Mouse (Mus musculus): ENCODE results near the gene Stoml1. TPM values are rescaled to one million over a fixed set of nuclear protein-coding genes. Genes with fewer than 3 reads are reported as not detected.
A peak's percentile ranks its signal among the peaks of the same experiment; 100 is the strongest.
"Not testable (repeated sequence)": the region's sequence is repeated elsewhere in the genome, so short reads cannot be mapped to it uniquely, and the experiment has no call there.

Gene Stoml1
- polyA plus RNA-seq, 1 experiment: 52.2 TPM

DNA sequence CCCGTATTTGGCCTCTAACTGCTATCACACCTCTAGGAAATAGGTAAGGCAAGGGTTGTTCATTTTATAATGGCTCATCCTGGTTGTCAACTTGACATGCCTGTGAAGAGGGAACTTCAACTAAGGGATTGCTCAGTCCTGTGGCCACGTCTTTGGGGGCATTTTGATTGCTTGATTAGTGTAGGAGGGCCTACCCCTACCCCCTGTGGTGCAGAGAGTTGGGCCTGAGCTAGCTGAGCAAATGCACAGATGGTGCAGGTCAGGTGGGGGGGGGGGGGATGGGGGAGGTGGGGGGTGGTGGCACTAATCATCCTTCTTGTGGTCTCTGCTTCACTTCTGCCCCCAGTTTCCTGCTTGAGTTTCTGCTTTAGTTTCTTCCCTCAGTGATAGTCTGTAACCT, 2.1 kb downstream of the Stoml1 start:
- WGBS: 73% methylated on average over 2 of the region's 2 CpGs
- Histone ChIP-seq H3K4me3 (replicated peaks; ENCODE audit: extremely low read depth, low read depth, low read length) (no peak overlapping the region), H3K4me1 (ENCODE audit: control insufficient read depth, insufficient read depth, low read length) (no peaks in the 10 kb centered on the region)
- DNase-seq: no peak
- no peak for TF ChIP-seq POLR2A (IDR thresholded peaks at IDR 0.05; ENCODE audit: borderline replicate concordance, extremely low read depth, low read depth, low read length)
- TF ChIP-seq CTCF (IDR thresholded peaks at IDR 0.05; ENCODE audit: insufficient read depth, low read length): no peak

DNA sequence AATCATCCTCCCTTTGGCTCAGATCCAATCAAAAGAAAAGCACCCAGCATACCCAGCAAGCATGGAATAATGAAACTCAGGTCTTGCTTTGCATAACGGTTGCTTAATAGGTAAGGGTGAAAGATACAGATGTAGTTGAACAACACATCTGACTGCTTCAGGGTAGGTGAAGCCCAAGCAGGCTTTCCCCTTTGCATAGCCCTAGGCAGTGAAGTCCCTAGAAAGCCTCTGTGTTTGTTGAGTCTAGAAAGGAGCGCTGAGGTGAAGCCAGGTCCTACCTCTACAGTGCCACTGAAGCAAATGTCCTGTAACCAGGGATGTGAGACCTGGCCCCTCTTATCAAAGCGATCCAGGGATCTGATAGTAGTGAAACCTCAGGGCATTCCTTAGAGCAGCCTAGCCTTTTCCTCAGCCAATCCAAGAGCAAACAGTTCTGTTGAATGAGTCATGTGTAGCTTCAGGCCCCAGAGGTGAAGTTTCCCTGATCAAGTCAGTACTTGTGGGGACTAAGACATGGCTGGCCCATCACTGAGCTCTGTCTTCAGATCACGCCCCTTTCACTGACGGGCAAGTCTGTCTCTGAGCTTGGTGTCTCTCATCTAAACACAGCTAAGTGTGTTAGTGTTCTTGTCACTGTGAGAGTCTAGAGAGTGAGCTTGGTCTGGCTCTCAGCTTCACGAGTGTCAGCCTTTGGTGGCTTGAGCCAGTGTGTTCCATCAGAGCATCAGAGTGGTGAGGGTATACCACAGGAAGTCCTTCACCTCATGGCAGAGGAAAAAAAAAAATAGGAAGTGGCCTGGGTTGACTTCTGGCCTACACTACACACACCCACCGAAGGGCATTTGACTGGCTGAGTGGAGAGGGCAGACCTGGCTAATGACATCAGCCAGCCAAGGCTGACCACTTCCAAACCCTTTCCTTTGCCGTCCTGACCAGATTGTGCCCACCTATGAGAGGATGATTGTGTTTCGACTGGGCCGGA, 3.0 kb downstream of the Stoml1 start:
- Histone ChIP-seq H3K4me3 (replicated peaks; ENCODE audit: extremely low read depth, low read depth, low read length) (no peak overlapping the region), H3K4me1 (ENCODE audit: control insufficient read depth, insufficient read depth, low read length) (no peaks in the 10 kb centered on the region)
- DNase-seq: no peak
- TF ChIP-seq POLR2A (IDR thresholded peaks at IDR 0.05; ENCODE audit: borderline replicate concordance, extremely low read depth, low read depth, low read length) (no peak), CTCF (IDR thresholded peaks at IDR 0.05; ENCODE audit: insufficient read depth, low read length) (no peak)
- WGBS: 79% methylated on average over 10 of the region's 10 CpGs

DNA sequence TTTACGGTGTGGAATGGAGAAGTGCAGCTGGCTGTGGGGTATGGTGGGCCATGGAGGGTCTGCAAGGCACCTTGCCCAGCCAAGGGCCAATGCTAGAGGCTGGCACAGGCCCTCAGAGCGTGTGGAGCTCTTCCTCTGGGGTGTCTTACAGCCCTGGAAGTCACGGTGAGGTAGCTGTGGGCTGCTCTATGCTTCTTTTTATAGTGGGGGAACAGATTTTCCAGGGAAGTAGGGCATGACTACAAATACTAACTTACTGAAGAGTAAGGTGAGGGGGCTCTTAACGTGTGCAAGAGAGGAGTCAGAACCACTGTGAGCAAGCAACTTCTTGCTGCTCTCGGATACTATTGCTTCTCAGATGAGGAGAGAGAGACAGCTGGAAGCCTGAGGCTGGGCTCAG, 9.5 kb downstream of the Stoml1 start:
- Histone ChIP-seq H3K4me1 (ENCODE audit: control insufficient read depth, insufficient read depth, low read length) (no peaks in the 10 kb centered on the region), H3K4me3 (replicated peaks; ENCODE audit: extremely low read depth, low read depth, low read length) (no peak overlapping the region)
- WGBS: 95% methylated on average over 5 of the region's 5 CpGs
- no peak for TF ChIP-seq POLR2A (IDR thresholded peaks at IDR 0.05; ENCODE audit: borderline replicate concordance, extremely low read depth, low read depth, low read length)
- TF ChIP-seq CTCF (IDR thresholded peaks at IDR 0.05; ENCODE audit: insufficient read depth, low read length): no peak
- no peak for DNase-seq

DNA sequence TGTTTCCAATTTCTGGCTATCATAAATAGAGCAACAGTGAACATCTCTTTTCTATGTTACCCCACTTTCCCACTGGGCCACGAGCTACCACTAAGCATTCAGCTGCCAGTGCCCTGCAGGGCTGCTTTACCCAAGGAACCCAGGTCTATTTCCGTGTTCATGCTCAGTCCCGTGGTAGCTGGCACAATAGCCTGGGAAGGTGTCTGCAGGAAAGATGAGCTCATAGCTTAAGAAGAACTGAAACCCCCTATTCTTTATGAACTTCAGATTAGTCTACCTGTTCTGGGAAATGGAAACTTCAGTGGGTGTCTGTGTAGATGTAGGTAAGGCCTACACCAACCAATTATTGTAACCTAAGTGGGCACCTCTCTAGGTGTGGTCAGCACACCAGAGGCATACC, 12.4 kb downstream of the Stoml1 start:
- H3K4me1 ChIP-seq (ENCODE audit: control insufficient read depth, insufficient read depth, low read length): peaks cover 3% of the 10 kb centered on the region; the same call in 1 of the 2 replicates
- 60% methylated on average over 3 of the region's 3 CpGs for WGBS
- DNase-seq: no peak
- TF ChIP-seq POLR2A (IDR thresholded peaks at IDR 0.05; ENCODE audit: borderline replicate concordance, extremely low read depth, low read depth, low read length) (no peak), CTCF (IDR thresholded peaks at IDR 0.05; ENCODE audit: insufficient read depth, low read length) (no peak)
- H3K4me3 ChIP-seq (replicated peaks; ENCODE audit: extremely low read depth, low read depth, low read length): no peak overlapping the region

DNA sequence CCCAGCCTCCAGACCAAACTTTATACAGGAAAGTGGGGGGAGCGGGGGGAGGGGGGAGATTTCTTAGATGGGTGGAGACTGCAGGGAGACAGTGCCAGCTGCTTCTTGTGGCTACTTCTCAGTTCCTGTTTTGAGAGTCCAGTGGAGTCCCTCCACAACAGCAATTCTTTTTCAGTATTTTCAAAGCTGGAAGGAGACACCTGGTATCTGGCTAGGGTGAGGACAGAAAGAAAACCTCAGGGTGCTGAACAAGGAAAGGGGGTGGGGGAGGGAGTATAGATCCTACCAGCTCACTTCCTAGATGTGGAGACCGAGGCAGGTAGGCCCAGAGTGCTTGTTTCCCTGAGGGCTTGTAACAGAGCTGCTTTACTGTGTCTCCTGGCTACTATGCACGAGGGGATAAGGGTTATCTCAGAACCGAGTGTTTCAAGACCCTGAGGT, 13.6 kb downstream of the Stoml1 start:
- H3K4me1 ChIP-seq (ENCODE audit: control insufficient read depth, insufficient read depth, low read length): peaks cover 3% of the 10 kb centered on the region; the same call in 1 of the 2 replicates
- no peak overlapping the region for H3K4me3 ChIP-seq (replicated peaks; ENCODE audit: extremely low read depth, low read depth, low read length)
- no peak for DNase-seq
- TF ChIP-seq POLR2A (IDR thresholded peaks at IDR 0.05; ENCODE audit: borderline replicate concordance, extremely low read depth, low read depth, low read length) (no peak), CTCF (IDR thresholded peaks at IDR 0.05; ENCODE audit: insufficient read depth, low read length) (no peak)
- 19% methylated on average over 4 of the region's 4 CpGs for WGBS

DNA sequence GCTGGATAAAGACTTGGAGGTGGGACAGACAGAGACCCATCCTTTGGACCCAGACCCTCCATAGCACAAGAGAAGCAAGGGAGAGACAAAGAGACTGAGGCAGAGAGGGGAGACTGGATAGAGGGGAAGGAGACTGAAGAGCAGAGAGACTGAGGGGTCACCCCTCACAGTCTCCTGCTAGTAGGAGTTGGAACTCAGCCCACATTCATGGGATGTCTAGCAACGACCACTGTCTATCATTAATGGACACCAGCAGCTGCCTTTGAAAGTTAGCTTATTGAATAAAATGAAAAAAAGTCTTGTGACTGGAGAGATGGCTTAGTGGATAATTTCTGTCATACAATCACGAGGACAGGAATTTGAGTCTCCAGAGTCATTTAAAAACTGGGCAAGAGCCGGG, 14.1 kb downstream of the Stoml1 start:
- 62% methylated on average over 3 of the region's 3 CpGs for WGBS
- Histone ChIP-seq H3K4me1 (ENCODE audit: control insufficient read depth, insufficient read depth, low read length) (peaks cover 3% of the 10 kb centered on the region; the same call in 1 of the 2 replicates), H3K4me3 (replicated peaks; ENCODE audit: extremely low read depth, low read depth, low read length) (no peak overlapping the region)
- TF ChIP-seq POLR2A (IDR thresholded peaks at IDR 0.05; ENCODE audit: borderline replicate concordance, extremely low read depth, low read depth, low read length) (no peak), CTCF (IDR thresholded peaks at IDR 0.05; ENCODE audit: insufficient read depth, low read length) (no peak)
- DNase-seq: no peak

DNA sequence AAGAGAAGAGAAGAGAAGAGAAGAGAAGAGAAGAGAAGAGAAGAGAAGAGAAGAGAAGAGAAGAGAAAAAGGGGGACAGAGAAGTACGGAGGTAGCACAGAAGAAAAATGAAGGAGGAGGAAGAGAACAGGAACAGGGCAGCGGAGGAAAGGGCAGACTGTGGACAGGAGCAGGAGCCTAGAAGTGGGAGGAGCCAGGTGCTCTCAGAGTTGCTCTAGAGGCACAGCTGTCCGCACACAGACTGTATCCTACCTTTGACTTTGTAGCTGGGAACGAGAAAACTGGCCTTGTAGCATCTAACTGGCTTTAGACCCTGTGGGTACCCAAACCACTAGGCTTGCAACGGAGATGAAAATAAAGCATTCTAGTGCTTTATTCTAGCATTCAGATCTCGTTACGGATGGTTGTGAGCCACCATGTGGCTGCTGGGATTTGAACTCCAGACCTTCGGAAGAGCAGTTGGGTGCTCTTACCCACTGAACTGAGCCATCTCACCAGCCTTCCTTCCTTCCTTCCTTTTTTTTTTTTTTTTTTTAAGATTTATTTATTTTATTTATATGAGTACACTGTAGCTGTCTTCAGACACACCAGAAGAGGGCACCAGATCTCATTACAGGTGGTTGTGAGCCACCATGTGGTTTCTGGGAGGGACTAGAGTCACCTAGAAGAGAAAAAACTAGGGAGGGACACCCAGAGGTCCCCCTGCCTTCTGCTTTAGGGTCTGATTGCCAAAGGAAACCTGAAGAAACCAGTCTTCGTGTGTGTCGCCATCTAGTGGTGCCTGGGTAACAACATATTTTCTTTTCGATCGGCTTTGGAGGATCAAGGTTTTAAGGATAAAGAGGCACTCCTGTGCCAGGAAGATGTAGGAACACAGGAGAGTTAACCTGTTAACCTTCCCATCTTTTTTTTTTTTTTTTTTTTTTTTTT, 15.7 kb downstream of the Stoml1 start:
- Histone ChIP-seq H3K4me1 (ENCODE audit: control insufficient read depth, insufficient read depth, low read length) (peaks cover 3% of the 10 kb centered on the region), H3K4me3 (replicated peaks; ENCODE audit: extremely low read depth, low read depth, low read length) (no peak overlapping the region)
- WGBS: 47% methylated on average over 12 of the region's 12 CpGs
- peak; percentile 52 for DNase-seq
- TF ChIP-seq CTCF (IDR thresholded peaks at IDR 0.05; ENCODE audit: insufficient read depth, low read length) (peak; percentile 58), POLR2A (IDR thresholded peaks at IDR 0.05; ENCODE audit: borderline replicate concordance, extremely low read depth, low read depth, low read length) (no peak)

DNA sequence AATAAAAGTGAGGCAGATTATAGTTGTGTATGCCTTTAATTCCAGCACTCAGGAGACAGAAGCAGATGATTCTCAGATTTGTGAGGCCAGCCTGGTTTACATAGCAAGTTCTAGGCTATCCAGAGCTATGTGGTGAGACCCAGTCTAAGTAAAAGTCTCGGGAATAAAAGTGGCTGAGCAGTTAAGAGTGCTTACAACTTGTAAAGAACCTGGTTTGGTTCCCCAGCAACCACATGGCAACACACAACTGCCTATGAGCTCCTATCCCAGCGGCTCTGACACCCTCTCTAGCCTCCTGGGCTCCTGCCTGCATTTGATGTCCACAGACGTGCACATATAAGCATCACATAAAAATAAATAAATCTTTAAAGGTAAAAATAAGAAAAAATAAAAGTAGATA, 17.1 kb downstream of the Stoml1 start:
- no peak for DNase-seq
- 54% methylated on average over 3 of the region's 3 CpGs for WGBS
- H3K4me1 ChIP-seq (ENCODE audit: control insufficient read depth, insufficient read depth, low read length): peaks cover 6% of the 10 kb centered on the region
- no peak overlapping the region for H3K4me3 ChIP-seq (replicated peaks; ENCODE audit: extremely low read depth, low read depth, low read length)
- no peak for TF ChIP-seq CTCF (IDR thresholded peaks at IDR 0.05; ENCODE audit: insufficient read depth, low read length)
- TF ChIP-seq POLR2A (IDR thresholded peaks at IDR 0.05; ENCODE audit: borderline replicate concordance, extremely low read depth, low read depth, low read length): no peak

DNA sequence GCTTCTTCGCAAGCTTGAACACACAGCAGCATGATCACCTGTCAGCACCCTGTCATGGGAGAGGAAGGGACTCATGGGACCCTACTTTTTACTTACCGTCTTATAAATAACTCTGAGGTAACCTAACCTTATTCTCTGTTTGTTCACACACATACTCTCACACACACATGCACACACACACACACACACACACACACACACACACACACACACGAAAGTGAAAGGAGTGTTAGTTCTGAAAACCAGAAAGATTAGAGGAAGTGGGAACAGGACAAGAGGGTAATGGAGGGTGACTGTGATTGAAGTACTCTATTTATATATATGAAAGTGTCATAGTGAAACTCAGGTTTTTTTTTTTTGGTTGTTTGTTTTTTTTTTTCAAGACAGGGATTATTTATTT, 18.1 kb downstream of the Stoml1 start:
- DNase-seq: no peak
- 60% methylated on average over 3 of the region's 3 CpGs for WGBS
- Histone ChIP-seq H3K4me3 (replicated peaks; ENCODE audit: extremely low read depth, low read depth, low read length) (no peak overlapping the region), H3K4me1 (ENCODE audit: control insufficient read depth, insufficient read depth, low read length) (peaks cover 14% of the 10 kb centered on the region)
- TF ChIP-seq POLR2A (IDR thresholded peaks at IDR 0.05; ENCODE audit: borderline replicate concordance, extremely low read depth, low read depth, low read length) (no peak), CTCF (IDR thresholded peaks at IDR 0.05; ENCODE audit: insufficient read depth, low read length) (no peak)

DNA sequence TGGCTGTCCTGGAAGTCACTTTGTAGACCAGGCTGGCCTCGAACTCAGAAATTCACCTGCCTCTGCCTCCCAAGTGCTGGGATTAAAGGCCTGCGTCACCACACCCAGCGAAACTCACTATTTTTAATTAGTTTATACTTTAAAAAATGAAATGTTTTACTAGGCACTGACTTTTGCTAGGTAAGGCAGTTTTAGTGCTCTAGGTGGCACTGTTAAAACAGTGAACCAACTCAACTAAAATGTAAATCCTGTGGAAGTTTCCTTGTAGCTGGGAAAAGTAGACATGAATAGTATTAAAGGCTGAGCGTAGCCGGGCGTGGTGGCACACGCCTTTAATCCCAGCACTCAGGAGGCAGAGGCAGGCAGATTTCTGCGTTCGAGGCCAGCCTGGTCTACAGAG, 18.6 kb downstream of the Stoml1 start:
- not testable (repeated sequence) for DNase-seq; H3K4me3 ChIP-seq (replicated peaks; ENCODE audit: extremely low read depth, low read depth, low read length)
- 84% methylated on average over 9 of the region's 9 CpGs for WGBS
- peaks cover 14% of the 10 kb centered on the region for H3K4me1 ChIP-seq (ENCODE audit: control insufficient read depth, insufficient read depth, low read length)

Measured in lung, adult 2 months (tissue).